Mouse (Mus musculus) MEL (cell line): ENCODE data around the gene Picalm. TPM values are rescaled to one million over a fixed set of nuclear protein-coding genes. Genes with fewer than 3 reads are reported as not detected.

Experiments used
- DNase-seq: peaks from one replicate; pipeline ENCODE4 v3.0.0; 2011; ENCODE audit warnings: low read depth, low spot score
- H3K27ac ChIP-seq: 2 replicates; pipeline ENCODE4 v1.5.1; 2012; ENCODE audit warnings: low read depth, mild to moderate bottlenecking, control low read depth, low read length, moderate library complexity; ENCODE audit not compliant: control insufficient read depth
- H3K27me3 ChIP-seq, 2 experiments: fragments of 150-350 bp in 1 of 2; sonication (generic) in 1 of 2; 2 replicates each; pipeline ENCODE4 v1.6.1; 2012; ENCODE audit warnings: low read length in 2 of 2, mild to moderate bottlenecking in 2 of 2, improper control_type of control experiment in 1 of 2, moderate library complexity in 1 of 2; ENCODE audit not compliant: insufficient read depth in 2 of 2, control insufficient read depth in 1 of 2
- H3K36me3 ChIP-seq, 2 experiments: 2 replicates each; pipeline ENCODE4 v1.6.1; 2012 to 2014; ENCODE audit warnings: low read length in 2 of 2, improper control_type of control experiment in 1 of 2, inconsistent platforms in 1 of 2, mild to moderate bottlenecking in 1 of 2; ENCODE audit not compliant: insufficient read depth in 2 of 2, control insufficient read depth in 1 of 2
- H3K4me1 ChIP-seq, 2 experiments: fragments of 150-350 bp in 1 of 2; sonication (generic) in 1 of 2; 2 replicates each; pipeline ENCODE4 v1.6.1; 2012; ENCODE audit warnings: low read length in 2 of 2, improper control_type of control experiment in 1 of 2, mild to moderate bottlenecking in 1 of 2; ENCODE audit not compliant: insufficient read depth in 2 of 2, control insufficient read depth in 1 of 2
- H3K4me3 ChIP-seq, 2 experiments: fragments of 150-350 bp in 1 of 2; sonication (generic) in 1 of 2; 2 replicates each; pipeline ENCODE4 v1.5.1; 2012; ENCODE audit warnings: low read depth in 2 of 2, low read length in 2 of 2, mild to moderate bottlenecking in 2 of 2, moderate library complexity in 2 of 2, control low read depth in 1 of 2, improper control_type of control experiment in 1 of 2; ENCODE audit not compliant: control insufficient read depth in 1 of 2, insufficient read depth in 1 of 2
- H3K79me2 ChIP-seq: 2 replicates; pipeline ENCODE4 v1.6.1; 2012; ENCODE audit warnings: mild to moderate bottlenecking, low read length, moderate library complexity; ENCODE audit not compliant: control insufficient read depth, poor library complexity, insufficient read depth
- H3K9ac ChIP-seq: 2 replicates; pipeline ENCODE4 v1.6.1; 2012; ENCODE audit warnings: low read depth, mild to moderate bottlenecking, control low read depth, low read length, moderate library complexity; ENCODE audit not compliant: control insufficient read depth, poor library complexity, severe bottlenecking
- H3K9me3 ChIP-seq: fragments of 150-350 bp; sonication (generic); replicated peaks from 2 replicates; pipeline ENCODE4 v1.6.1; 2012; ENCODE audit warnings: mild to moderate bottlenecking, low read length, improper control_type of control experiment, moderate library complexity; ENCODE audit not compliant: insufficient read depth
- CHD1 ChIP-seq: IDR thresholded peaks from 2 replicates; pipeline ENCODE4 v1.6.1; 2012; ENCODE audit warnings: low read depth, mild to moderate bottlenecking, inconsistent platforms, low read length, improper control_type of control experiment
- ELF1 ChIP-seq: IDR thresholded peaks from 2 replicates; pipeline ENCODE4 v1.6.1; 2014; ENCODE audit warnings: low read depth, mild to moderate bottlenecking, inconsistent platforms, low read length, improper control_type of control experiment, moderate library complexity
- EP300 ChIP-seq, 2 experiments: IDR thresholded peaks; 2 replicates each; pipeline ENCODE4 v1.6.1; 2011; ENCODE audit warnings: improper control_type of control experiment in 2 of 2, low read length in 2 of 2, low read depth in 1 of 2, mild to moderate bottlenecking in 1 of 2
- ETS1 ChIP-seq: IDR thresholded peaks from 2 replicates; pipeline ENCODE4 v1.6.1; 2012; ENCODE audit warnings: low read depth, mild to moderate bottlenecking, inconsistent platforms, low read length, improper control_type of control experiment, moderate library complexity
- GATA1 ChIP-seq: IDR thresholded peaks from 2 replicates; pipeline ENCODE4 v1.6.1; 2011; ENCODE audit warnings: low read depth, low read length, improper control_type of control experiment
- HCFC1 ChIP-seq: IDR thresholded peaks from 2 replicates; pipeline ENCODE4 v1.6.1; 2012; ENCODE audit warnings: low read depth, mild to moderate bottlenecking, inconsistent platforms, low read length, improper control_type of control experiment, moderate library complexity
- MXI1 ChIP-seq: IDR thresholded peaks from 2 replicates; pipeline ENCODE4 v1.6.1; 2011; ENCODE audit warnings: mild to moderate bottlenecking, low read depth, low read length, improper control_type of control experiment
- NRF1 ChIP-seq: IDR thresholded peaks from 2 replicates; pipeline ENCODE4 v1.6.1; 2014; ENCODE audit warnings: low read depth, mild to moderate bottlenecking, inconsistent platforms, low read length, improper control_type of control experiment, moderate library complexity; ENCODE audit not compliant: poor library complexity, insufficient read depth, severe bottlenecking
- SMC3 ChIP-seq: IDR thresholded peaks from 2 replicates; pipeline ENCODE4 v1.6.1; 2011; ENCODE audit warnings: low read depth, low read length, improper control_type of control experiment
- TAL1 ChIP-seq: IDR thresholded peaks from 2 replicates; pipeline ENCODE4 v1.6.1; 2012; ENCODE audit warnings: mild to moderate bottlenecking, inconsistent platforms, low read length, moderate library complexity, mixed read lengths
- TCF12 ChIP-seq: IDR thresholded peaks from 2 replicates; pipeline ENCODE4 v1.6.1; 2014; ENCODE audit warnings: low read depth, mild to moderate bottlenecking, inconsistent platforms, low read length, improper control_type of control experiment, moderate library complexity
- UBTF ChIP-seq: IDR thresholded peaks from 2 replicates; pipeline ENCODE4 v1.6.1; 2012; ENCODE audit warnings: low read depth, mild to moderate bottlenecking, inconsistent platforms, low read length, improper control_type of control experiment, moderate library complexity, borderline replicate concordance; ENCODE audit not compliant: insufficient read depth
- USF2 ChIP-seq, 2 experiments: IDR thresholded peaks; 2 replicates each; pipeline ENCODE4 v1.6.1; 2011 to 2012; ENCODE audit warnings: improper control_type of control experiment in 2 of 2, low read length in 2 of 2, borderline replicate concordance in 1 of 2, inconsistent platforms in 1 of 2, low read depth in 1 of 2, mild to moderate bottlenecking in 1 of 2; ENCODE audit not compliant: insufficient read depth in 1 of 2
- ZMIZ1 ChIP-seq: IDR thresholded peaks from 2 replicates; pipeline ENCODE4 v1.6.1; 2012; ENCODE audit warnings: low read depth, mild to moderate bottlenecking, inconsistent platforms, low read length, improper control_type of control experiment, moderate library complexity
- polyA plus RNA-seq, 2 experiments: library from polyadenylated mRNA; stranded (reverse) in 1 of 2; unstranded in 1 of 2; fragments of >175 nt in 1 of 2; fragments of >200 nt in 1 of 2; gene quantifications; 2 replicates each; pipeline versions ENCODE4 v1.2.1 to v1.2.4; 2012; ENCODE audit warnings: low replicate concordance in 2 of 2, low read depth in 1 of 2; ENCODE audit not compliant: insufficient read length in 2 of 2, insufficient read depth in 1 of 2, missing spikeins in 1 of 2
- total RNA-seq: library from RNA; depleted of rRNA; stranded (reverse); fragments of 300-350 nt; gene quantifications from 2 replicates; pipeline ENCODE4 v1.2.3, GENCODE M21; 2012

Picalm gene
- total and polyA plus RNA-seq, 3 experiments = 53.4 to 78.9 (median 74.9) TPM

DNA sequence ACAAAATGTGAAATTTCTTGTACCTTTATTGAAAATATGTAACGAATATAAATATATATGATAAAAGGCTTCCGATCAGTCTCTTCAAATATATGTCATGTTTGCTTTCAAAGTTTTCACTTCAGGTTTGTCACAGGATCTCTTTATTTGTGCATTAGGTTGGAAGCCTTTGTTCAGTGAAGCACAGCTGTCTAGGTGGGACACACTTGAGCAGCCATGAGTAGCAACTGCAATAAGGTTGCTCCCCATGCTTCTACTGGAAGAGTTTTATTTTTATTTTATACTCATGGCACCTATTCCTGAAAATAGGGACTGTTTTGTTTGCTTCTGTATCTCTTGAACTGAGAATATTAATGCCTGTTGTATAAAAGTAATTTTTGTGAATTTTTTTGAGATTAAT lies 14.3 kb downstream of the Picalm start:
- H3K36me3 ChIP-seq = peaks cover 0 to 50% of the 10 kb centered on the region in 2 experiments; a peak in 2 of 4 replicates
- H3K9me3 ChIP-seq = no peaks in the 10 kb centered on the region
- H3K4me3 ChIP-seq = no peak overlapping the region
- no peak for TF ChIP-seq ETS1
- TF ChIP-seq, all 39 proteins: peak for 0
- no peak overlapping the region for H3K27ac ChIP-seq
- H3K27me3 ChIP-seq = no peaks in the 10 kb centered on the region
- peaks cover 52% of the 10 kb centered on the region for H3K79me2 ChIP-seq
- H3K4me1 ChIP-seq = peaks cover 14 to 44% of the 10 kb centered on the region in 2 experiments
- no peak overlapping the region for H3K9ac ChIP-seq
- no peak for DNase-seq

DNA sequence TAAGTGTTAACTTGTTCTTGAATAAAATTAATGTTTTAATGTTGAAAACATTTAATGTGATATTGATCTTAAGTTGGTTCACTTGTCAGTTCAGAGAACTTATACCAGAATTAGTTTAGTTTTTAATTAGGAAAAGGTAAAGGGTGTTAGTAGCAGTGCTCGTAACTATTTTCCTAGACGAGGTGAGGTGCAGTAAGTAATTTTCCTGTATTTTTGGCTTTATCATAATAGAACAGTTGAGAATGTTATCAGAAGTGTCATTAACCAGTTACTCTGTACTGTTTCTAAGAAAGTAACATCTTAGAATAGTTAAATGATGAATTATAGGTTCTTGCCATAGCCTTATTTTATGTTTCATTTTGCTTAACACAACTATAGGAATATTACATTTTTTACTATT lies 15.0 kb downstream of the Picalm start:
- Histone ChIP-seq H3K79me2 (peaks cover 48% of the 10 kb centered on the region), H3K4me1 (peaks cover 14 to 44% of the 10 kb centered on the region in 2 experiments), H3K27ac (peak overlapping the region; percentile 22; the same call in 1 of the 2 replicates), H3K27me3 (no peaks in the 10 kb centered on the region), H3K9me3 (no peaks in the 10 kb centered on the region), H3K36me3 (peaks cover 0 to 51% of the 10 kb centered on the region in 2 experiments; a peak in 2 of 4 replicates), H3K4me3 (peak overlapping the region in 1 of 2 experiments; percentile 13; a peak in 1 of 4 replicates), H3K9ac (peak overlapping the region; percentile 25)
- no peak for DNase-seq
- TF ChIP-seq TAL1 (0 out of 2 replicates have a peak, but pooled peaks have one; percentile 16), NRF1 (no peak), ETS1 (peak; percentile 50; the same call in 1 of the 2 replicates), EP300 (IDR thresholded peaks at IDR 0.05; ENCODE audit: low read depth in 1 of 2, low read length in 2 of 2) (peak; percentile 61 to 63; a peak in 3 of 4 replicates), ZMIZ1 (no peak), HCFC1 (0 out of 2 replicates have a peak, but pooled peaks have one; percentile 18), GATA1 (0 out of 2 replicates have a peak, but pooled peaks have one; percentile 18), ELF1 (peak; percentile 30; the same call in 1 of the 2 replicates), MXI1 (no peak), TCF12 (peak; percentile 36; the same call in 1 of the 2 replicates)

DNA sequence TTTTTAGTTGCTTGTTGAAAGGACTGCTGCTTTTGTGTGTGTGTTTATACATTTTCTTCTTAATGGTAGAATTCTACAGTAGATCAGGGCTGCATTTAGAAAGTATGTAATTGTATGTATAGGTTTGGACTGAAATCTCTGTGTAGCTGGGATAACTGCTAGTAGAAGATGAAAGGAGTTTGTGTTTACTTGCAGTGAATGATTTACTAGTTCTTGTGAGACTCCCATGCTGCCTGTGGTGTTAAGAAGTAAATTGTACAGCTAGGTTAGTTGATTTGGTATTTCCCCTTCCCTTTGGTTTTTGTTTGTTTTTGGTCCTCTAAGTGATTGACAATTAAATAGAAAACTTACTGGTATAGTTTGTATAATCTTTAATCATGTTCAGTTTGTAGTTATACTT lies 15.4 kb downstream of the Picalm start:
- Histone ChIP-seq H3K9me3 (no peaks in the 10 kb centered on the region), H3K9ac (peak overlapping the region; percentile 25), H3K4me1 (peaks cover 14 to 44% of the 10 kb centered on the region in 2 experiments), H3K79me2 (peaks cover 46% of the 10 kb centered on the region), H3K36me3 (peaks cover 0 to 51% of the 10 kb centered on the region in 2 experiments; a peak in 2 of 4 replicates), H3K27ac (no peak overlapping the region), H3K27me3 (no peaks in the 10 kb centered on the region), H3K4me3 (peak overlapping the region in 1 of 2 experiments; percentile 13; a peak in 1 of 4 replicates)
- TF ChIP-seq CHD1 (no peak), UBTF (no peak), NRF1 (no peak), USF2 (IDR thresholded peaks at IDR 0.05; ENCODE audit: borderline replicate concordance in 1 of 2, insufficient read depth in 1 of 2, low read depth in 1 of 2, low read length in 2 of 2) (no peak), GATA1 (no peak), ZMIZ1 (no peak), SMC3 (no peak)
- peak; percentile 35 for DNase-seq
